Mouse (Mus musculus) left cerebral cortex, adult 2 months (tissue): ENCODE measurements at regions not wholly inside any gene's neighbourhood (a gene's known extent, or its start where the extent isn't known, plus 50 kb on each side); places are given as distances from the start of the nearest gene placed in this dataset.
A peak's percentile ranks its signal among the peaks of the same experiment; 100 is the strongest.

Experiments
- DNase-seq, 2 experiments: peaks; one replicate each; pipeline ENCODE4 v3.0.0; 2021 to 2022; ENCODE audit warnings: low spot score in 2 of 2, mixed read lengths in 1 of 2; ENCODE audit errors: extremely low spot score in 1 of 2
- H3K27ac ChIP-seq: fragments of 200-600 bp; 2 replicates; pipeline ENCODE4 v1.8.1; 2022
- H3K4me3 ChIP-seq: fragments of 200-600 bp; 2 replicates; pipeline ENCODE4 v1.8.1; 2022
- CTCF ChIP-seq: fragments of 200-600 bp; IDR thresholded peaks from 2 replicates; pipeline ENCODE4 v1.8.1; 2022; ENCODE audit warnings: antibody characterized with exemption, mild to moderate bottlenecking, moderate library complexity
- intact Hi-C: fragments of 180-260 bp; cut with DNase I; formaldehyde crosslinking; loops from one replicate; pipeline ENCODE4 v1.15.1; 2025

- H3K27ac ChIP-seq: no peak overlapping the region
- no peak for DNase-seq
- H3K4me3 ChIP-seq: no peak overlapping the region
- intact Hi-C loops: loop anchor here (10.0 kb wide), 1 partner anchor 344 kb away; no protein-coding TSS in a partner anchor
- peak; percentile 47 for TF ChIP-seq CTCF
Observed at GRCm38 (mm10) chr16:77989139-77989538, 312.1 kb upstream of the Cxadr start.

GRCm38 (mm10) chr16:77986884-77987529 lies 314.3 kb upstream of the Cxadr start:
- peak overlapping the region; percentile 33 for H3K4me3 ChIP-seq
- peak overlapping the region; percentile 41; the same call in 1 of the 2 replicates for H3K27ac ChIP-seq
- DNase-seq: no peak
- intact Hi-C loops: loop anchor here (10.0 kb wide), 1 partner anchor 342 kb away; no protein-coding TSS in a partner anchor
- TF ChIP-seq CTCF: no peak

GRCm38 (mm10) chr16:77948785-77949184 lies 346.9 kb upstream of the Gm11146 start:
- intact Hi-C loops: no loop called here
- Histone ChIP-seq H3K4me3 (no peak overlapping the region), H3K27ac (no peak overlapping the region)
- no peak for DNase-seq
- TF ChIP-seq CTCF: no peak

- DNase-seq: no peak
- intact Hi-C loops: no loop called here
- no peak for TF ChIP-seq CTCF
- Histone ChIP-seq H3K4me3 (no peak overlapping the region), H3K27ac (no peak overlapping the region)
Observed at GRCm38 (mm10) chr16:77945442-77945841, 343.5 kb upstream of the Gm11146 start.

- intact Hi-C loops: no loop called here
- TF ChIP-seq CTCF: no peak; the same call in 1 of the 2 replicates
- H3K27ac ChIP-seq: no peak overlapping the region
- DNase-seq: no peak
- H3K4me3 ChIP-seq: no peak overlapping the region
Observed at GRCm38 (mm10) chr16:77931025-77931723, 329.3 kb upstream of the Gm11146 start.

GRCm38 (mm10) chr16:77914160-77915070 lies 312.5 kb upstream of the Gm11146 start:
- no peak overlapping the region for H3K27ac ChIP-seq
- DNase-seq: no peak
- intact Hi-C loops: no loop called here

GRCm38 (mm10) chr16:77894247-77894646 lies 292.4 kb upstream of the Gm11146 start:
- Histone ChIP-seq H3K27ac (no peak overlapping the region), H3K4me3 (no peak overlapping the region)
- TF ChIP-seq CTCF: no peak
- DNase-seq: no peak
- intact Hi-C loops: no loop called here

More at GRCm38 (mm10) chr16:77914160-77915070, 312.5 kb upstream of the Gm11146 start:
- no peak for TF ChIP-seq CTCF
- H3K4me3 ChIP-seq: no peak overlapping the region

GRCm38 (mm10) chr16:77893690-77894089 lies 291.8 kb upstream of the Gm11146 start:
- H3K4me3 ChIP-seq: no peak overlapping the region
- no peak for DNase-seq
- TF ChIP-seq CTCF: no peak
- no peak overlapping the region for H3K27ac ChIP-seq
- intact Hi-C loops: no loop called here

- DNase-seq: no peak
- Histone ChIP-seq H3K4me3 (no peak overlapping the region), H3K27ac (no peak overlapping the region)
- intact Hi-C loops: no loop called here
- TF ChIP-seq CTCF: no peak
Observed at GRCm38 (mm10) chr16:77892731-77893130, 290.8 kb upstream of the Gm11146 start.

- DNase-seq: no peak
- Histone ChIP-seq H3K4me3 (no peak overlapping the region), H3K27ac (no peak overlapping the region)
- no peak for TF ChIP-seq CTCF
- intact Hi-C loops: no loop called here
Observed at GRCm38 (mm10) chr16:77889348-77889747, 287.5 kb upstream of the Gm11146 start.

GRCm38 (mm10) chr16:77885060-77885679 lies 283.3 kb upstream of the Gm11146 start:
- Histone ChIP-seq H3K4me3 (peak overlapping the region; percentile 27), H3K27ac (no peak overlapping the region)
- no peak for DNase-seq
- intact Hi-C loops: no loop called here
- TF ChIP-seq CTCF: no peak
